ENCODE assay signal across 10 mouse cellular contexts in the genomic region with DNA sequence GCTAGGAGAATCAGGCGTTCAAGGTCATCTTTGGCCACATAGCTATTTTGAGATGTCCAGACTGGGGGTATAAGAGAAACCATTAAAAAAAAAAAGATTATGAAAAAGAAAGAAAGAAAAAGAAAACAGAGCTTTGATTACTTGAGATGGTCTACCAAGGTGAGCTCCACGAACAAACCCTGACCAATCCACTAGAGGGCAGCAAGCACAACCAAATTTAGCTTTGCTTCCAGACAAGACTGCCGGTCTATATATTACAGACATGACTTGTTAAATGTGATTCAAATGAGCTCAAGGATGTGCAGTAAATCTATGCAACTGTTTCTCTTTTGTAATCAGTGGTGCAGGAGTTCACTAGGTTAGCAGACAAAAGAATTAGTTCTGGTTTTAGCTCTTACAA. TPM values are rescaled to one million over a fixed set of nuclear protein-coding genes. Genes with fewer than 3 reads are reported as not detected.
DNase-seq lines count a peak whose midpoint lies in the region; ATAC-seq and TF ChIP-seq lines count a peak whose summit lies in the region.
"Had no signal": no experiment of that assay in that cellular context is flagged by ENCODE, and none has a peak within 500 bp of the region (broad histone marks: within the 10 kb centered on the region; RNA-seq: fewer than 3 reads in every experiment).

No protein-coding gene starts in this region.

- no peaks in the 10 kb centered on the region for H3K9me3 ChIP-seq in kidney, postnatal 0 days (replicated peaks; ENCODE audit: low read length)
- H3K9me3 ChIP-seq: hindbrain, embryonic 15.5 days; neural tube, embryonic 13.5 days had no signal

- peak; percentile 58 to 76 for DNase-seq in heart, postnatal 14 days
- DNase-seq in heart, adult 11 months = no peak
- peak; percentile 37 to 53 for DNase-seq in urinary bladder, postnatal 36 days (ENCODE audit: low spot score in 2 of 2)
- no peak for DNase-seq in urinary bladder, postnatal 10 days (ENCODE audit: low spot score)
- DNase-seq in cerebellum, adult 9-11 months = peak; percentile 56
- peak; percentile 81 for DNase-seq in kidney, postnatal 0 days (ENCODE audit: low spot score)
- DNase-seq in thymus, postnatal 36 days = peak; percentile 48 to 61

- no peak overlapping the region for H3K9ac ChIP-seq in kidney, postnatal 0 days (ENCODE audit: low read depth, low read length)
- H3K9ac ChIP-seq: hindbrain, embryonic 15.5 days; neural tube, embryonic 13.5 days had no signal

- peaks cover 13% of the 10 kb centered on the region for H3K27me3 ChIP-seq in kidney, postnatal 0 days (ENCODE audit: insufficient read depth, low read length)

- H3K4me2 ChIP-seq in kidney, postnatal 0 days (ENCODE audit: low read length) = no peak overlapping the region
- H3K4me2 ChIP-seq: hindbrain, embryonic 15.5 days; neural tube, embryonic 13.5 days had no signal

- no peak overlapping the region for H3K27ac ChIP-seq in kidney, postnatal 0 days
- H3K27ac ChIP-seq: hindbrain, embryonic 15.5 days; neural tube, embryonic 13.5 days had no signal

- no peak overlapping the region for H3K4me3 ChIP-seq in kidney, postnatal 0 days (replicated peaks; ENCODE audit: low read depth, low read length)
- H3K4me3 ChIP-seq: hindbrain, embryonic 15.5 days; neural tube, embryonic 13.5 days had no signal

- 9% methylated on average over 3 of the region's 3 CpGs for WGBS in kidney, postnatal 0 days

- intact Hi-C loops in heart, postnatal 14 days (cut with DNase I) = loop anchor here (1.0 to 5.0 kb wide), 2 partner anchors 47 to 144 kb away; no protein-coding TSS in a partner anchor

- H3K4me1 ChIP-seq in kidney, postnatal 0 days (replicated peaks; ENCODE audit: insufficient read depth, low read length) = peaks cover 12% of the 10 kb centered on the region

- ATAC-seq in kidney, postnatal 0 days (replicated peaks; ENCODE audit: low FRiP score, low read depth) = no peak
- peak; percentile 75 for ATAC-seq in megakaryocyte, adult 5-6 weeks (ENCODE audit: poor library complexity, severe bottlenecking)

- no peaks in the 10 kb centered on the region for H3K36me3 ChIP-seq in kidney, postnatal 0 days (ENCODE audit: insufficient read depth, low read length)
- H3K36me3 ChIP-seq: hindbrain, embryonic 15.5 days; neural tube, embryonic 13.5 days had no signal

- TF ChIP-seq CTCF in kidney, postnatal 0 days (IDR thresholded peaks at IDR 0.05; ENCODE audit: low read depth) = peak; percentile 93

RNA-seq across cellular contexts. Expression of a gene that starts 3.9 kb away (rescaled TPM):
- not detected for total RNA-seq in heart, postnatal 14 days (2021)
- polyA plus RNA-seq in kidney, postnatal 0 days (2015; fragmentation: Nextera tagmentation; extraction: Ambion mirVana) = 0.32 and 0.61 TPM in 2 replicates
- total RNA-seq in megakaryocyte, adult 5-6 weeks (2015) = not detected in 2 replicates
- not detected in 2 replicates for total RNA-seq in megakaryocyte, adult 5-6 weeks (2017)

RNA-seq across cellular contexts. Expression of a gene that starts 12.0 kb away (rescaled TPM):
- total RNA-seq in heart, postnatal 14 days (2021) = 10 to 100 TPM; 37.8 to 38.0 TPM
- polyA plus RNA-seq in kidney, postnatal 0 days (2015; fragmentation: Nextera tagmentation; extraction: Ambion mirVana) = 3.6 and 3.7 TPM in 2 replicates
- total RNA-seq in megakaryocyte, adult 5-6 weeks (2015) = 48.4 and 52.5 TPM in 2 replicates
- total RNA-seq in megakaryocyte, adult 5-6 weeks (2017) = 69.1 and 73.0 TPM in 2 replicates

Comparison
In these comparisons a context has a peak if more than half of its experiments do, and no peak if none do; other contexts are left out.
1. DNase-seq: peak in heart, postnatal 14 days (2 of 2), urinary bladder, postnatal 36 days (2 of 2), cerebellum, adult 9-11 months (single experiment), kidney, postnatal 0 days (single experiment) and thymus, postnatal 36 days (2 of 2); none in heart, adult 11 months (single experiment) and urinary bladder, postnatal 10 days (single experiment).